Mouse (Mus musculus): Measurements from ENCODE around the gene Arhgef25. TPM values are rescaled to one million over a fixed set of nuclear protein-coding genes. Genes with fewer than 3 reads are reported as not detected.
A peak's percentile ranks its signal among the peaks of the same experiment; 100 is the strongest.

Arhgef25 gene
- 9.2 and 11.9 TPM in 2 replicates for polyA plus RNA-seq (2012; rRNA removed)

- Histone ChIP-seq H3K27ac (ENCODE audit: insufficient read depth, low read depth, low read length) (peak within 1 kb of the TSS; percentile 85), H3K27me3 (replicated peaks; ENCODE audit: control insufficient read depth, insufficient read depth, low read length) (no peaks in the 10 kb centered on the region), H3K4me3 (ENCODE audit: insufficient read depth, low read depth, low read length) (peak within 1 kb of the TSS; percentile 56), H3K36me3 (ENCODE audit: control insufficient read depth, insufficient read depth, low read length) (no peaks in the 10 kb centered on the region), H3K4me1 (ENCODE audit: control insufficient read depth, insufficient read depth, low read length) (peaks cover 6% of the 10 kb centered on the region)
- WGBS: 25% methylated on average over 35 of the region's 35 CpGs
- DNase-seq: no peak
- TF ChIP-seq POLR2A (IDR thresholded peaks at IDR 0.05; ENCODE audit: low read depth, low read length) (no peak), CTCF (conservative IDR thresholded peaks at IDR 0.05; ENCODE audit: insufficient read depth, insufficient read length, low read depth, low read length) (no peak)
Measured at GRCm38 (mm10) chr10:127189651-127190381, at the start of gene Arhgef25. Gene Arhgef25, minus strand, starts transcription at chr10:127190083.

- DNase-seq: no peak
- Histone ChIP-seq H3K4me1 (ENCODE audit: control insufficient read depth, insufficient read depth, low read length) (no peaks in the 10 kb centered on the region), H3K36me3 (ENCODE audit: control insufficient read depth, insufficient read depth, low read length) (no peaks in the 10 kb centered on the region), H3K27me3 (replicated peaks; ENCODE audit: control insufficient read depth, insufficient read depth, low read length) (no peaks in the 10 kb centered on the region), H3K27ac (ENCODE audit: insufficient read depth, low read depth, low read length) (no peak overlapping the region), H3K4me3 (ENCODE audit: insufficient read depth, low read depth, low read length) (no peak overlapping the region)
- TF ChIP-seq CTCF (conservative IDR thresholded peaks at IDR 0.05; ENCODE audit: insufficient read depth, insufficient read length, low read depth, low read length) (no peak), POLR2A (IDR thresholded peaks at IDR 0.05; ENCODE audit: low read depth, low read length) (no peak)
- 71% methylated on average over 18 of the region's 18 CpGs for WGBS
Measured at GRCm38 (mm10) chr10:127238241-127238824, 48.5 kb upstream of the Arhgef25 start.

GRCm38 (mm10) chr10:127236541-127236940, 46.7 kb upstream of the Arhgef25 start:
- Histone ChIP-seq H3K27me3 (replicated peaks; ENCODE audit: control insufficient read depth, insufficient read depth, low read length) (no peaks in the 10 kb centered on the region), H3K27ac (ENCODE audit: insufficient read depth, low read depth, low read length) (no peak overlapping the region), H3K4me1 (ENCODE audit: control insufficient read depth, insufficient read depth, low read length) (no peaks in the 10 kb centered on the region), H3K36me3 (ENCODE audit: control insufficient read depth, insufficient read depth, low read length) (no peaks in the 10 kb centered on the region), H3K4me3 (ENCODE audit: insufficient read depth, low read depth, low read length) (no peak overlapping the region)
- DNase-seq: no peak
- TF ChIP-seq POLR2A (IDR thresholded peaks at IDR 0.05; ENCODE audit: low read depth, low read length) (no peak), CTCF (conservative IDR thresholded peaks at IDR 0.05; ENCODE audit: insufficient read depth, insufficient read length, low read depth, low read length) (no peak)
- 44% methylated on average over 9 of the region's 9 CpGs for WGBS

- Histone ChIP-seq H3K27ac (ENCODE audit: insufficient read depth, low read depth, low read length) (no peak overlapping the region), H3K4me3 (ENCODE audit: insufficient read depth, low read depth, low read length) (no peak overlapping the region), H3K4me1 (ENCODE audit: control insufficient read depth, insufficient read depth, low read length) (no peaks in the 10 kb centered on the region), H3K36me3 (ENCODE audit: control insufficient read depth, insufficient read depth, low read length) (no peaks in the 10 kb centered on the region), H3K27me3 (replicated peaks; ENCODE audit: control insufficient read depth, insufficient read depth, low read length) (no peaks in the 10 kb centered on the region)
- TF ChIP-seq POLR2A (IDR thresholded peaks at IDR 0.05; ENCODE audit: low read depth, low read length) (no peak), CTCF (conservative IDR thresholded peaks at IDR 0.05; ENCODE audit: insufficient read depth, insufficient read length, low read depth, low read length) (peak; percentile 40; the same call in 1 of the 2 replicates)
- 81% methylated on average over 9 of the region's 9 CpGs for WGBS
- DNase-seq: no peak
Measured at GRCm38 (mm10) chr10:127233141-127233540, 43.3 kb upstream of the Arhgef25 start.

- TF ChIP-seq CTCF (conservative IDR thresholded peaks at IDR 0.05; ENCODE audit: insufficient read depth, insufficient read length, low read depth, low read length) (no peak), POLR2A (IDR thresholded peaks at IDR 0.05; ENCODE audit: low read depth, low read length) (no peak)
- Histone ChIP-seq H3K27me3 (replicated peaks; ENCODE audit: control insufficient read depth, insufficient read depth, low read length) (no peaks in the 10 kb centered on the region), H3K4me1 (ENCODE audit: control insufficient read depth, insufficient read depth, low read length) (no peaks in the 10 kb centered on the region), H3K36me3 (ENCODE audit: control insufficient read depth, insufficient read depth, low read length) (no peaks in the 10 kb centered on the region), H3K4me3 (ENCODE audit: insufficient read depth, low read depth, low read length) (no peak overlapping the region), H3K27ac (ENCODE audit: insufficient read depth, low read depth, low read length) (no peak overlapping the region)
- 72% methylated on average over 14 of the region's 14 CpGs for WGBS
- no peak for DNase-seq
Measured at GRCm38 (mm10) chr10:127231741-127232140, 41.9 kb upstream of the Arhgef25 start.

- H3K4me1 ChIP-seq (ENCODE audit: control insufficient read depth, insufficient read depth, low read length): no peaks in the 10 kb centered on the region
- 78% methylated on average over 12 of the region's 12 CpGs for WGBS
- H3K27me3 ChIP-seq (replicated peaks; ENCODE audit: control insufficient read depth, insufficient read depth, low read length): no peaks in the 10 kb centered on the region
- no peak overlapping the region for H3K27ac ChIP-seq (ENCODE audit: insufficient read depth, low read depth, low read length)
- TF ChIP-seq POLR2A (IDR thresholded peaks at IDR 0.05; ENCODE audit: low read depth, low read length) (no peak), CTCF (conservative IDR thresholded peaks at IDR 0.05; ENCODE audit: insufficient read depth, insufficient read length, low read depth, low read length) (no peak)
- H3K36me3 ChIP-seq (ENCODE audit: control insufficient read depth, insufficient read depth, low read length): no peaks in the 10 kb centered on the region
- no peak overlapping the region for H3K4me3 ChIP-seq (ENCODE audit: insufficient read depth, low read depth, low read length)
- no peak for DNase-seq
Measured at GRCm38 (mm10) chr10:127230693-127231092, 40.8 kb upstream of the Arhgef25 start.

GRCm38 (mm10) chr10:127228897-127229296, 39.0 kb upstream of the Arhgef25 start:
- peak; percentile 75 for DNase-seq
- WGBS: 18% methylated on average over 4 of the region's 4 CpGs
- H3K27me3 ChIP-seq (replicated peaks; ENCODE audit: control insufficient read depth, insufficient read depth, low read length): no peaks in the 10 kb centered on the region
- H3K4me1 ChIP-seq (ENCODE audit: control insufficient read depth, insufficient read depth, low read length): no peaks in the 10 kb centered on the region
- TF ChIP-seq POLR2A (IDR thresholded peaks at IDR 0.05; ENCODE audit: low read depth, low read length): no peak
- peak; percentile 67 for TF ChIP-seq CTCF (conservative IDR thresholded peaks at IDR 0.05; ENCODE audit: insufficient read depth, insufficient read length, low read depth, low read length)
- H3K36me3 ChIP-seq (ENCODE audit: control insufficient read depth, insufficient read depth, low read length): no peaks in the 10 kb centered on the region
- no peak overlapping the region for H3K4me3 ChIP-seq (ENCODE audit: insufficient read depth, low read depth, low read length)
- no peak overlapping the region for H3K27ac ChIP-seq (ENCODE audit: insufficient read depth, low read depth, low read length)

Data from kidney, adult 2 months (tissue).